Mouse (Mus musculus) intestine, embryonic 16.5 days (tissue): ENCODE results near the gene Rnf111. TPM values are rescaled to one million over a fixed set of nuclear protein-coding genes. Genes with fewer than 3 reads are reported as not detected.

Experiments used
- ATAC-seq: fragments of 200-750 bp; cut with Nextera tagmentation; 2 replicates; pipeline ENCODE4 v1.8.0; 2017; ENCODE audit warnings: moderate TSS enrichment, moderate library complexity
- H3K27ac ChIP-seq: fragments of 300-500 bp; sonication (generic); 2 replicates; pipeline ENCODE4 v1.5.1; 2014; ENCODE audit warnings: mild to moderate bottlenecking, low read length
- H3K27me3 ChIP-seq: fragments of 300-500 bp; sonication (generic); replicated peaks from 2 replicates; pipeline ENCODE4 v1.6.1; 2014; ENCODE audit warnings: low read length, control low read depth, mixed read lengths; ENCODE audit not compliant: control insufficient read depth, insufficient read depth
- H3K36me3 ChIP-seq: fragments of 300-500 bp; sonication (generic); 2 replicates; pipeline ENCODE4 v1.6.1; 2014; ENCODE audit warnings: low read length, control low read depth; ENCODE audit not compliant: control insufficient read depth, insufficient read depth
- H3K4me1 ChIP-seq: fragments of 300-500 bp; sonication (generic); 2 replicates; pipeline ENCODE4 v1.6.1; 2014; ENCODE audit warnings: low read length, control low read depth, mixed read lengths; ENCODE audit not compliant: control insufficient read depth, insufficient read depth
- H3K4me2 ChIP-seq: fragments of 300-500 bp; sonication (generic); 2 replicates; pipeline ENCODE4 v1.6.1; 2014; ENCODE audit warnings: low read depth, low read length, control low read depth
- H3K4me3 ChIP-seq: fragments of 300-500 bp; sonication (generic); 2 replicates; pipeline ENCODE4 v1.5.1; 2014; ENCODE audit warnings: mild to moderate bottlenecking, low read length
- H3K9ac ChIP-seq: fragments of 300-500 bp; sonication (generic); 2 replicates; pipeline ENCODE4 v1.6.1; 2014; ENCODE audit warnings: low read depth, low read length
- H3K9me3 ChIP-seq: fragments of 300-500 bp; sonication (generic); 2 replicates; pipeline ENCODE4 v1.6.1; 2016; ENCODE audit warnings: low read length, control low read depth; ENCODE audit not compliant: control insufficient read depth
- WGBS: fragments of 180-500 bp; shearing (Covaris S2); extraction: QIAGEN DNeasy Blood & Tissue Kit; methylation state at CpG from one replicate; pipeline ENCODE4 v1.1.7; 2014; 5-methylcytosine and 5-hydroxymethylcytosine counted together
- polyA plus RNA-seq: library from polyadenylated mRNA; unstranded; fragments of >200 nt; fragmentation: Nextera tagmentation; extraction: Ambion mirVana; gene quantifications from 2 replicates; pipeline ENCODE4 v1.2.1, GENCODE M21; 2015

Gene Rnf111
- polyA plus RNA-seq, 1 experiment from 2014 or later = 17.7 TPM

GRCm38 (mm10) chr9:70541584-70541983, 38.1 kb upstream of the Rnf111 start:
- Histone ChIP-seq H3K4me1 (no peaks in the 10 kb centered on the region), H3K9me3 (no peaks in the 10 kb centered on the region), H3K36me3 (no peaks in the 10 kb centered on the region), H3K4me3 (peak overlapping the region; percentile 86), H3K4me2 (peak overlapping the region; percentile 88), H3K27me3 (no peaks in the 10 kb centered on the region), H3K9ac (peak overlapping the region; percentile 76; the same call in 1 of the 2 replicates), H3K27ac (no peak overlapping the region)
- WGBS = 14% methylated on average over 6 of the region's 6 CpGs
- ATAC-seq = no peak

- H3K4me2 ChIP-seq = no peak overlapping the region
- no peaks in the 10 kb centered on the region for H3K9me3 ChIP-seq
- ATAC-seq = no peak
- no peaks in the 10 kb centered on the region for H3K36me3 ChIP-seq
- whole genome bisulfite sequencing = 70% methylated on average over 3 of the region's 3 CpGs
- no peaks in the 10 kb centered on the region for H3K27me3 ChIP-seq
- H3K27ac ChIP-seq = no peak overlapping the region
- H3K4me3 ChIP-seq = no peak overlapping the region
- no peak overlapping the region for H3K9ac ChIP-seq
- no peaks in the 10 kb centered on the region for H3K4me1 ChIP-seq
Observed at GRCm38 (mm10) chr9:70533328-70533727, 29.8 kb upstream of the Rnf111 start.

- no peak overlapping the region for H3K27ac ChIP-seq
- H3K4me3 ChIP-seq = no peak overlapping the region
- ATAC-seq = no peak
- no peak overlapping the region for H3K9ac ChIP-seq
- no peaks in the 10 kb centered on the region for H3K36me3 ChIP-seq
- H3K4me1 ChIP-seq = no peaks in the 10 kb centered on the region
- H3K27me3 ChIP-seq = no peaks in the 10 kb centered on the region
- H3K4me2 ChIP-seq = no peak overlapping the region
- H3K9me3 ChIP-seq = no peaks in the 10 kb centered on the region
- WGBS = 88% methylated on average over 7 of the region's 7 CpGs
Observed at GRCm38 (mm10) chr9:70524366-70524765, 20.8 kb upstream of the Rnf111 start.

GRCm38 (mm10) chr9:70523813-70524212, 20.3 kb upstream of the Rnf111 start:
- no peaks in the 10 kb centered on the region for H3K9me3 ChIP-seq
- no peaks in the 10 kb centered on the region for H3K36me3 ChIP-seq
- no peaks in the 10 kb centered on the region for H3K4me1 ChIP-seq
- H3K4me3 ChIP-seq = no peak overlapping the region
- H3K27me3 ChIP-seq = no peaks in the 10 kb centered on the region
- 92% methylated on average over 3 of the region's 3 CpGs for WGBS
- H3K4me2 ChIP-seq = no peak overlapping the region
- H3K27ac ChIP-seq = no peak overlapping the region
- H3K9ac ChIP-seq = no peak overlapping the region
- no peak for ATAC-seq

GRCm38 (mm10) chr9:70520651-70521050, 17.1 kb upstream of the Rnf111 start:
- no peak for ATAC-seq
- no peaks in the 10 kb centered on the region for H3K36me3 ChIP-seq
- no peaks in the 10 kb centered on the region for H3K9me3 ChIP-seq
- WGBS = 84% methylated on average over 3 of the region's 3 CpGs
- H3K9ac ChIP-seq = no peak overlapping the region
- no peaks in the 10 kb centered on the region for H3K4me1 ChIP-seq
- H3K4me3 ChIP-seq = no peak overlapping the region
- no peak overlapping the region for H3K4me2 ChIP-seq
- H3K27me3 ChIP-seq = no peaks in the 10 kb centered on the region
- H3K27ac ChIP-seq = no peak overlapping the region

- H3K36me3 ChIP-seq = no peaks in the 10 kb centered on the region
- H3K27ac ChIP-seq = no peak overlapping the region
- no peak overlapping the region for H3K4me2 ChIP-seq
- no peak for ATAC-seq
- no peaks in the 10 kb centered on the region for H3K27me3 ChIP-seq
- H3K9me3 ChIP-seq = no peaks in the 10 kb centered on the region
- no peak overlapping the region for H3K9ac ChIP-seq
- H3K4me1 ChIP-seq = 0 out of 2 replicates have a peak, but pooled peaks cover 4% of the 10 kb centered on the region
- 74% methylated on average over 7 of the region's 7 CpGs for WGBS
- H3K4me3 ChIP-seq = no peak overlapping the region
Observed at GRCm38 (mm10) chr9:70511681-70512080, 8.2 kb upstream of the Rnf111 start.

- no peak; the same call in 1 of the 2 replicates for ATAC-seq
- H3K9ac ChIP-seq = no peak overlapping the region
- no peaks in the 10 kb centered on the region for H3K36me3 ChIP-seq
- H3K9me3 ChIP-seq = no peaks in the 10 kb centered on the region
- 56% methylated on average over 10 of the region's 10 CpGs for WGBS
- 0 out of 2 replicates have a peak, but pooled peaks cover 4% of the 10 kb centered on the region for H3K4me1 ChIP-seq
- no peak overlapping the region for H3K4me3 ChIP-seq
- H3K27ac ChIP-seq = no peak overlapping the region
- H3K4me2 ChIP-seq = no peak overlapping the region
- no peaks in the 10 kb centered on the region for H3K27me3 ChIP-seq
Observed at GRCm38 (mm10) chr9:70510998-70511583, 7.6 kb upstream of the Rnf111 start.

- 53% methylated on average over 4 of the region's 4 CpGs for WGBS
- Histone ChIP-seq H3K4me2 (0 out of 2 replicates have a peak overlapping the region, but pooled peaks have one; percentile 3), H3K27me3 (no peaks in the 10 kb centered on the region), H3K9me3 (no peaks in the 10 kb centered on the region), H3K36me3 (no peaks in the 10 kb centered on the region), H3K9ac (no peak overlapping the region), H3K27ac (peak overlapping the region; percentile 43; the same call in 1 of the 2 replicates), H3K4me1 (0 out of 2 replicates have a peak, but pooled peaks cover 4% of the 10 kb centered on the region), H3K4me3 (no peak overlapping the region)
- ATAC-seq = peak; percentile 73
Observed at GRCm38 (mm10) chr9:70509906-70510525, 6.5 kb upstream of the Rnf111 start.

GRCm38 (mm10) chr9:70506787-70507186, 3.3 kb upstream of the Rnf111 start:
- no peak overlapping the region for H3K9ac ChIP-seq
- WGBS = 70% methylated on average over 8 of the region's 8 CpGs
- no peaks in the 10 kb centered on the region for H3K9me3 ChIP-seq
- ATAC-seq = no peak
- no peak overlapping the region for H3K4me2 ChIP-seq
- peaks cover 7% of the 10 kb centered on the region; the same call in 1 of the 2 replicates for H3K4me1 ChIP-seq
- H3K27ac ChIP-seq = no peak overlapping the region
- no peak overlapping the region for H3K4me3 ChIP-seq
- no peaks in the 10 kb centered on the region for H3K27me3 ChIP-seq
- H3K36me3 ChIP-seq = no peaks in the 10 kb centered on the region
